ENCODE assay signal across 20 mouse cellular contexts in genomic region chr12:15640320-15640719, GRCm38 (mm10).
DNase-seq lines count a peak whose midpoint lies in the region; ATAC-seq and TF ChIP-seq lines count a peak whose summit lies in the region.
"Had no signal": no experiment of that assay in that cellular context is flagged by ENCODE, and none has a peak within 500 bp of the region (broad histone marks: within the 10 kb centered on the region; RNA-seq: fewer than 3 reads in every experiment).

No protein-coding gene starts in this region.

- no peak for TF ChIP-seq CTCF in kidney, adult 2 months (conservative IDR thresholded peaks at IDR 0.05; ENCODE audit: insufficient read depth, insufficient read length, low read depth, low read length)
- TF ChIP-seq CTCF in layer of hippocampus, adult 2 months (conservative IDR thresholded peaks at IDR 0.05) = no peak
- TF ChIP-seq CTCF in stomach, postnatal 0 days (IDR thresholded peaks at IDR 0.05; ENCODE audit: low read depth) = no peak

- no peak for ATAC-seq in kidney, embryonic 14.5 days (ENCODE audit: low FRiP score, low TSS enrichment)
- no peak for ATAC-seq in stomach, postnatal 0 days (ENCODE audit: low FRiP score, low TSS enrichment)
- ATAC-seq: forebrain, embryonic 13.5 days; forebrain, postnatal 0 days had no signal

- 32% methylated on average over 5 of the region's 5 CpGs for WGBS in kidney, adult 2 months
- WGBS in kidney, embryonic 14.5 days = 30% methylated on average over 5 of the region's 5 CpGs
- WGBS in stomach, postnatal 0 days = 32% methylated on average over 5 of the region's 5 CpGs

- no peak overlapping the region for H3K9ac ChIP-seq in kidney, embryonic 14.5 days (ENCODE audit: low read depth, low read length)
- no peak overlapping the region for H3K9ac ChIP-seq in stomach, postnatal 0 days (ENCODE audit: low read length)
- H3K9ac ChIP-seq: forebrain, embryonic 13.5 days; forebrain, postnatal 0 days; heart, embryonic 15.5 days; hindbrain, embryonic 14.5 days had no signal

- no peaks in the 10 kb centered on the region; the same call in 1 of the 2 replicates for H3K4me1 ChIP-seq in kidney, adult 2 months (ENCODE audit: control insufficient read depth, insufficient read depth, low read length)
- H3K4me1 ChIP-seq in kidney, embryonic 14.5 days (ENCODE audit: control insufficient read depth, insufficient read depth, low read length) = no peaks in the 10 kb centered on the region
- H3K4me1 ChIP-seq in stomach, postnatal 0 days (replicated peaks; ENCODE audit: control insufficient read depth, insufficient read depth) = no peaks in the 10 kb centered on the region
- H3K4me1 ChIP-seq: heart, embryonic 10.5 days had no signal

- no peaks in the 10 kb centered on the region for H3K27me3 ChIP-seq in kidney, adult 2 months (replicated peaks; ENCODE audit: control insufficient read depth, insufficient read depth, low read length)
- H3K27me3 ChIP-seq in kidney, embryonic 14.5 days (ENCODE audit: control insufficient read depth, insufficient read depth, low read length) = no peaks in the 10 kb centered on the region
- H3K27me3 ChIP-seq in stomach, postnatal 0 days (ENCODE audit: control insufficient read depth, insufficient read depth, low read length) = no peaks in the 10 kb centered on the region
- H3K27me3 ChIP-seq: forebrain, embryonic 13.5 days; heart, embryonic 15.5 days had no signal

- no peak overlapping the region for H3K4me2 ChIP-seq in kidney, embryonic 14.5 days (replicated peaks; ENCODE audit: low read depth, low read length)
- no peak overlapping the region for H3K4me2 ChIP-seq in stomach, postnatal 0 days (replicated peaks; ENCODE audit: low read depth)
- H3K4me2 ChIP-seq: forebrain, embryonic 13.5 days; heart, embryonic 15.5 days; hindbrain, embryonic 14.5 days had no signal

- H3K9me3 ChIP-seq in kidney, embryonic 14.5 days (ENCODE audit: control insufficient read depth, low read length) = no peaks in the 10 kb centered on the region
- H3K9me3 ChIP-seq in stomach, postnatal 0 days (ENCODE audit: control insufficient read depth, low read length) = no peaks in the 10 kb centered on the region
- H3K9me3 ChIP-seq: embryonic facial prominence, embryonic 10.5 days; forebrain, embryonic 13.5 days; heart, embryonic 10.5 days; heart, embryonic 15.5 days had no signal

- TF ChIP-seq EP300 in stomach, postnatal 0 days (optimal IDR thresholded peaks at IDR 0.05) = no peak

- TF ChIP-seq POLR2A in kidney, adult 2 months (IDR thresholded peaks at IDR 0.05; ENCODE audit: low read depth, low read length) = no peak

- no peak overlapping the region for H3K4me3 ChIP-seq in kidney, adult 2 months (ENCODE audit: insufficient read depth, low read depth, low read length)
- no peak overlapping the region for H3K4me3 ChIP-seq in kidney, embryonic 14.5 days (ENCODE audit: low read length)
- no peak overlapping the region for H3K4me3 ChIP-seq in layer of hippocampus, adult 2 months
- H3K4me3 ChIP-seq in stomach, postnatal 0 days (ENCODE audit: low read depth, low read length) = no peak overlapping the region
- H3K4me3 ChIP-seq: embryonic facial prominence, embryonic 10.5 days; forebrain, embryonic 13.5 days; heart, embryonic 10.5 days; heart, embryonic 15.5 days had no signal

- DNase-seq in kidney, adult 2 months = peak; percentile 48
- DNase-seq in layer of hippocampus, adult 2 months (ENCODE audit: low spot score in 2 of 2) = no peak
- no peak for DNase-seq in layer of hippocampus, adult 8-10 months (ENCODE audit: low spot score in 2 of 2)
- DNase-seq in kidney, postnatal 14 days = peak; percentile 27
- DNase-seq in stomach, postnatal 0 days (ENCODE audit: low spot score) = no peak
- DNase-seq in cerebellum, adult 9-10 months = no peak
- DNase-seq: adrenal gland, adult 2 months; adrenal gland, postnatal 25 days; cerebellum, adult 18-20 months; cerebellum, postnatal 10 days; forebrain, postnatal 0 days; gastrocnemius, postnatal 36 days; heart, adult 18-20 months; heart, postnatal 14 days had no signal

- peak overlapping the region; percentile 62; the same call in 1 of the 2 replicates for H3K27ac ChIP-seq in kidney, adult 2 months (ENCODE audit: insufficient read depth, low read depth, low read length)
- no peak overlapping the region for H3K27ac ChIP-seq in kidney, embryonic 14.5 days (ENCODE audit: low read depth, low read length)
- H3K27ac ChIP-seq in layer of hippocampus, adult 2 months = 0 out of 2 replicates have a peak overlapping the region, but pooled peaks have one; percentile 62
- 0 out of 2 replicates have a peak overlapping the region, but pooled peaks have one; percentile 20 for H3K27ac ChIP-seq in stomach, postnatal 0 days (replicated peaks)
- H3K27ac ChIP-seq: embryonic facial prominence, embryonic 10.5 days; forebrain, embryonic 13.5 days; heart, embryonic 10.5 days; heart, embryonic 15.5 days had no signal

- H3K36me3 ChIP-seq in kidney, adult 2 months (ENCODE audit: control insufficient read depth, insufficient read depth, low read length) = no peaks in the 10 kb centered on the region
- H3K36me3 ChIP-seq in kidney, embryonic 14.5 days (ENCODE audit: control insufficient read depth, insufficient read depth, low read length) = no peaks in the 10 kb centered on the region
- H3K36me3 ChIP-seq in stomach, postnatal 0 days (ENCODE audit: control insufficient read depth, insufficient read depth, low read length) = no peaks in the 10 kb centered on the region
- H3K36me3 ChIP-seq: embryonic facial prominence, embryonic 10.5 days; heart, embryonic 10.5 days; heart, embryonic 15.5 days had no signal

Comparison
In these comparisons a context has a peak if more than half of its experiments do, and no peak if none do; other contexts are left out.
1. DNase-seq: peak in kidney, adult 2 months (single experiment) and kidney, postnatal 14 days (single experiment); none in layer of hippocampus, adult 2 months (0 of 2), layer of hippocampus, adult 8-10 months (0 of 2), stomach, postnatal 0 days (single experiment) and cerebellum, adult 9-10 months (single experiment).